Mouse (Mus musculus) kidney, postnatal 0 days (tissue): ENCODE data around the gene Gm44965. TPM values are rescaled to one million over a fixed set of nuclear protein-coding genes. Genes with fewer than 3 reads are reported as not detected.

ENCODE experiments used
- ATAC-seq: fragments of 200-750 bp; cut with Nextera tagmentation; replicated peaks from 2 replicates; pipeline ENCODE4 v1.8.0; 2017; ENCODE audit warnings: low read depth, moderate number of reproducible peaks, moderate TSS enrichment, moderate library complexity; ENCODE audit not compliant: low FRiP score
- DNase-seq: peaks from one replicate; pipeline ENCODE4 v3.0.0-alpha.2; 2016; ENCODE audit warnings: low spot score
- H3K27ac ChIP-seq: fragments of 300-500 bp; sonication (generic); 2 replicates; pipeline ENCODE4 v1.5.1; 2014; ENCODE audit warnings: mild to moderate bottlenecking
- H3K27me3 ChIP-seq: fragments of 300-500 bp; sonication (generic); 2 replicates; pipeline ENCODE4 v1.6.1; 2014; ENCODE audit warnings: low read length, mixed read lengths; ENCODE audit not compliant: insufficient read depth
- H3K36me3 ChIP-seq: fragments of 300-500 bp; sonication (generic); 2 replicates; pipeline ENCODE4 v1.6.1; 2014; ENCODE audit warnings: low read length, mixed read lengths; ENCODE audit not compliant: insufficient read depth
- H3K4me1 ChIP-seq: fragments of 300-500 bp; sonication (generic); replicated peaks from 2 replicates; pipeline ENCODE4 v1.6.1; 2014; ENCODE audit warnings: antibody characterized with exemption, low read length, mixed read lengths; ENCODE audit not compliant: insufficient read depth
- H3K4me2 ChIP-seq: fragments of 300-500 bp; sonication (generic); 2 replicates; pipeline ENCODE4 v1.6.1; 2014; ENCODE audit warnings: mild to moderate bottlenecking, low read length, moderate library complexity, mixed read lengths
- H3K4me3 ChIP-seq: fragments of 300-500 bp; sonication (generic); replicated peaks from 2 replicates; pipeline ENCODE4 v1.5.1; 2014; ENCODE audit warnings: low read depth, low read length
- H3K9ac ChIP-seq: fragments of 300-500 bp; sonication (generic); 2 replicates; pipeline ENCODE4 v1.6.1; 2014; ENCODE audit warnings: low read depth, low read length
- H3K9me3 ChIP-seq: fragments of 300-500 bp; sonication (generic); replicated peaks from 2 replicates; pipeline ENCODE4 v1.6.1; 2016; ENCODE audit warnings: low read length, inconsistent platforms, mixed read lengths
- CTCF ChIP-seq: IDR thresholded peaks from 2 replicates; pipeline ENCODE4 v1.5.1; 2016; ENCODE audit warnings: antibody characterized with exemption, low read depth, mild to moderate bottlenecking, moderate library complexity
- WGBS: fragments of 180-500 bp; shearing (Covaris S2); extraction: QIAGEN DNeasy Blood & Tissue Kit; methylation state at CpG from one replicate; pipeline ENCODE4 v1.1.7; 2014; 5-methylcytosine and 5-hydroxymethylcytosine counted together
- polyA plus RNA-seq: library from polyadenylated mRNA; unstranded; fragments of >200 nt; fragmentation: Nextera tagmentation; extraction: Ambion mirVana; gene quantifications from 2 replicates; pipeline ENCODE4 v1.2.1, GENCODE M21; 2015

Gene Gm44965
- polyA plus RNA-seq, 1 experiment from 2014 or later: not detected

DNA sequence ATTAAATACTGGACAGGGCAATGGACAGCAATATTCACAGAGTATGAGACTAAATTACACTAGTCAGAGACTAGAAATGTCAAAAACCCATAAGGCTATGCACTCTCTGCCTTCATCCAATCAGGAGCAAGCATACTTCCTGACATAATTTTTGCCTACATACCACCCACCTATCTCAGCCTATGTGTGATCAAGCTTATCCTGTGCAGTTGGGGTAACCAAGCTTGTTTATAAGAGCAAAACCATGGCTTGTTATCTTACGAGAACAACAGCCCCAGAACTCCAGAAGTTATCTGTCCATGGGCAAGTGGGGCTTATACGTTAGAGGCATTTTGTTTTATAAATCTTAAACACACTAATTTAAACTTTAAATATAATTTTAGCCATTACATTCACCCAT is 41.4 kb downstream of the Gm44965 start:
- Histone ChIP-seq H3K4me2 (no peak overlapping the region), H3K9me3 (no peaks in the 10 kb centered on the region), H3K27ac (no peak overlapping the region), H3K9ac (no peak overlapping the region), H3K4me3 (no peak overlapping the region), H3K4me1 (no peaks in the 10 kb centered on the region), H3K27me3 (no peaks in the 10 kb centered on the region), H3K36me3 (no peaks in the 10 kb centered on the region)
- TF ChIP-seq CTCF: no peak
- no peak for DNase-seq
- 78% methylated on average over 2 of the region's 2 CpGs for WGBS
- ATAC-seq: no peak

DNA sequence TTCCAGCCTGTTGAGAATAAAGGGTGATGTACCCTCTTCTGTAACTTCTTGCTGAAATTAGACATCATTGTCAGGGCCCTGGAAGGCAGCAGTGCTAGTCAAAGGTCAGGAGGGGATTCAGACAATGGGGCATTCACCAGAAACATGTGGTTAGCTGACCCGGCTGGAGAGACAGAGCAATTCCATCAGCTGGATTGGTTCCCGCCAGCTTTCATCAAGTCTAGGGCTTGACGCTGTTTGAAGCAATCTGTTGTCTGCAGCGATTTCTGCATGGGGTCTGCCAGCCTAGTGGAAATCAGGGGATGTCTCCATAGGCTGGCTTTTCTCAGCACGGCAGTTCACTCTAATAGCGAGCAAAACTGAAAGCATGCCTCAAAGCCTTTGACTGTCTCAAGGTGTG is 42.8 kb downstream of the Gm44965 start:
- Histone ChIP-seq H3K9ac (no peak overlapping the region), H3K9me3 (no peaks in the 10 kb centered on the region), H3K4me3 (no peak overlapping the region), H3K27ac (no peak overlapping the region), H3K4me1 (no peaks in the 10 kb centered on the region), H3K4me2 (no peak overlapping the region), H3K36me3 (no peaks in the 10 kb centered on the region), H3K27me3 (no peaks in the 10 kb centered on the region)
- no peak for DNase-seq
- 68% methylated on average over 6 of the region's 6 CpGs for WGBS
- no peak for TF ChIP-seq CTCF
- ATAC-seq: no peak

DNA sequence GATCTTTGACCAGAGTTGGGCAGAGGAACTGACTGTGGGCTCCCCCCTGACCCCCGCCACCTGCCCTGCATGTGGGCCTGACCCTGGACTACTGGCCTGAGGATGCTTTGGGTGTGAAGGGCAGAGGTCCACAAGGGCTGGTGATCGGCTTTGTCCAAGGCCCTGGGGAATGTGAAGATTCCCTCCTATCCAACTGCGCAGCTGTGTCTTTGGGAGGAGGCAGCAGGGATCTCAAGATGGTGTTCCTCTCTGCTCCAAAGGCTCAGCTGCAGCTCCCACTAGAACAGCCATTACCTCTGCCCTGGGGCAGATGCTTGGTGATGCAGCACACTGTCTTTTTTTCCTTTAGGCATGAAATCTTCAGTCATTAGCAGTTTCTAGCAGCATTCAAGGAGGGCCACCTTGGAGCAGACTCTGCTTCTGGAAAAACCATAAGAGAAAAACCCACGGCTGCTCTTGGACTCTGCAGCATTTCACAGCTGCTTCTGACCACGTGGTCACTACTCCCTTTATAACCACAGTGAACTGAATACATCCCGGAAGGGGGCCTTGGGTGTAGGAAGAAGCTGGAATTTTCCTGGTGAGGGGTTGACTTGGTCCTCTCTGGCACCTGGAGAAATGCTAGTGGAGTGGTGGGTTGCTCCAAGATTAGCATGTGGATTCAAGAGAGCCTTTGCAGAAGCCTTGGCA is 44.2 kb downstream of the Gm44965 start:
- H3K4me3 ChIP-seq: no peak overlapping the region
- no peak overlapping the region for H3K27ac ChIP-seq
- no peak overlapping the region for H3K4me2 ChIP-seq
- no peaks in the 10 kb centered on the region for H3K4me1 ChIP-seq
- no peak for TF ChIP-seq CTCF
- ATAC-seq (no peak), DNase-seq (no peak)
- H3K9me3 ChIP-seq: no peaks in the 10 kb centered on the region
- 57% methylated on average over 6 of the region's 6 CpGs for WGBS
- no peak overlapping the region for H3K9ac ChIP-seq
- no peaks in the 10 kb centered on the region for H3K36me3 ChIP-seq
- H3K27me3 ChIP-seq: no peaks in the 10 kb centered on the region

DNA sequence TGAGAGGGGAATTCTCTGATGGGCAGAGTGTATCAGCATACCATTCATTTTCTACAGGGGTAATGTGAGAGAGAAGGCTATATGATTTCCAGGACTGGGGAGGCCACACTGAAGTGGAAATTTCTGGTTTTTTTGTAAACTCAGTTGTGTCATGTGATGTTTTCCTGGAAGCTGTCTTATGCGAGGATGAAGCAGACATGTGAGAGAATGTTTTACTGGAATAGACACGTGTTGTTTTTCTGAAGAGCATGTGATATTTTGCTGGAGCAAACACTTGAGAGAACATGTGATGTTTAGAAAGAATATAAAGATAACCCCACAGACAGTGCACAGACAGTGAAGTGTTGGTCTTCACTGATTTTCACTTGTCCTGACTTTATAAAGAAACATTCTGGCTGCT is 44.8 kb downstream of the Gm44965 start:
- Histone ChIP-seq H3K4me2 (no peak overlapping the region), H3K4me1 (no peaks in the 10 kb centered on the region), H3K4me3 (no peak overlapping the region), H3K36me3 (no peaks in the 10 kb centered on the region), H3K9me3 (no peaks in the 10 kb centered on the region), H3K9ac (no peak overlapping the region), H3K27me3 (no peaks in the 10 kb centered on the region), H3K27ac (no peak overlapping the region)
- no peak for TF ChIP-seq CTCF
- 58% methylated on average over 2 of the region's 2 CpGs for WGBS
- DNase-seq (no peak), ATAC-seq (no peak)

DNA sequence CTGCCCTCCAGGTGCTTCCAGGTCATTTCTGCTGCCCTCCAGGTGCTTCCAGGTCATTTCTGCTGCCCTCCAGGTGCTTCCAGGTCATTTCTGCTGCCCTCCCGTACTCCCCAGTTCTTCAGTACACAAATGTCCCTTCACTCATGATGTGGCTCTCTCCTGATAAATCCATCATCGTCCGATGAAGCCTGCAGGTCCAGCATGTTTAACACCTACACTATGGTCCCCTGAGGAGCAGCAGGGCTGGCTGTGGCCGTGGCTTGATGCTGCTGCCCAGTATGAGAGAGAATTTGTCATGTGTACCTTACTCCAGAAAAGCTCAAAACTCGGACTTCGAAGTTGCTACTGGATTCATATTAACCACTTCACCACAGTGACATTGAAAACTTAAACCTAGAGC is 47.6 kb downstream of the Gm44965 start:
- Histone ChIP-seq H3K27me3 (no peaks in the 10 kb centered on the region), H3K4me3 (no peak overlapping the region), H3K4me1 (no peaks in the 10 kb centered on the region), H3K4me2 (no peak overlapping the region), H3K9me3 (no peaks in the 10 kb centered on the region), H3K36me3 (no peaks in the 10 kb centered on the region), H3K9ac (no peak overlapping the region), H3K27ac (no peak overlapping the region)
- ATAC-seq (no peak), DNase-seq (no peak)
- TF ChIP-seq CTCF: no peak
- WGBS: 68% methylated on average over 6 of the region's 6 CpGs

DNA sequence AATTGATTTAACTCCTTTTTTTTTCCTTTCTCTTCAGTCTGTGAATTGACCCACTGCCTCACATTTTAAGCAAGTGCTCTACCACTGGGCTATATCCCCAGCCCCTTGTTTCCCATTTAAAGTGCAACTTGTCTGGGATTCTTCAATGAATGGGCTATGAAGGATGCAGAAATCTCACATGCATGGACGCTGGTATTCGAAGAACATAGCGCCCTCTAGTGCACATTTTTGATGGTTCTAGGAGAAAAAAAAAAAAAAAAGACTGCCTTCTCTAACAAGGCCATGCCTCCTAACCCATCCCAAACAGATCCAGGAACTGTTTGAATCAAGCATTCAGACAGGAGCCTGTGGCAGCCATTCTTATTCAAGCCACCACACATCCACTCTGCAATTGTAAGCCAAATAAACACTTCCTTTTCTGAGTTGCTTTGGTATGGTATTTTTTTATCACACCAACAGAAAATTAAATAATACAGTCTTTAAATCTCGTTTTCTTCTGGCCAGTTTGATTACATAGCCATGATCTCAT is 49.1 kb downstream of the Gm44965 start:
- no peaks in the 10 kb centered on the region for H3K36me3 ChIP-seq
- H3K4me1 ChIP-seq: no peaks in the 10 kb centered on the region
- peak; percentile 80 for TF ChIP-seq CTCF
- DNase-seq (peak; percentile 89), ATAC-seq (no peak)
- H3K27me3 ChIP-seq: no peaks in the 10 kb centered on the region
- H3K4me2 ChIP-seq: no peak overlapping the region
- H3K27ac ChIP-seq: no peak overlapping the region
- no peaks in the 10 kb centered on the region for H3K9me3 ChIP-seq
- no peak overlapping the region for H3K9ac ChIP-seq
- H3K4me3 ChIP-seq: no peak overlapping the region
- WGBS: 18% methylated on average over 4 of the region's 4 CpGs
